Mouse (Mus musculus) heart, postnatal 0 days (tissue): ENCODE data around the gene Flot1.

Experiments used
- CTCF ChIP-seq: IDR thresholded peaks from 2 replicates; pipeline ENCODE4 v1.5.1; 2016; ENCODE audit warnings: antibody characterized with exemption, control low read depth, low read depth
- EP300 ChIP-seq: IDR thresholded peaks from 2 replicates; pipeline ENCODE4 v1.6.1; 2016; ENCODE audit warnings: antibody characterized with exemption, low read depth

DNA sequence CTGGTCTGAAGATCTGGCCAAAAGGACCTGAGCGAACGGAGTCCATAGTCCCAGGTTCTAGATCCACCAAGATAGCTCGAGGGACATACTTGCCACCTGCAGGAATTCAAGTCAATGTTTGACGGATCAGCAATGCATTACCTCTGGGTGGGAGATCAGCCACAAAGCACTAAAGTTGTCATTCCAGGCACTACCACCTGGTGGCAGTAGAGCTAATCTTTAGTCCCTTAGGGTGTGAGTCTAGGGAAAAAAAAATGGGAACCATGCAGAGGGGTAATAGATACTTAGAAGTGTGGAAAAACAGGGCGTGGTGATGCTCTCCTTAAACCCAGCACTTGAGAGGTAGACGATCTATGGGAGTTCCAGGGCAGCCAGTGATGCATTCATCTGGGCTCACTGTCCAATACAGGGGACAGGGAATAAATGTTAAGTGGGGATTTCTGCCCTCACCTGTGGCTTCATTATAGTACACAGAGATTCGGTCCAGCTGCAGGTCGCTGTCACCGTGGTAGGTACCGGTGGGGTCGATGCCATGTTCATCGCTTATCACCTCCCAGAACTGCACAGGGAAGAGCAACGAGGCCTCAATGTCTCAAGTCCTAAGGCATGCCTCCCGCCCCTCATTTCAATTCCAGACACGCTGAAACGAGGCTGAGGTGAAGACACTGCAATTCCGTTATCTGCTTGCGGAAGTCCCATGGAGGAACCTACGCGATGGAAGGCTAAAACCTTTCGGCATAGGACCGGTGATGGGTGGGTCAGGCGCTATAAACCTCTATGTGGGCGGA is 13.3 kb downstream of the Flot1 start:
- TF ChIP-seq CTCF (peak; percentile 82), EP300 (no peak)
